Mouse (Mus musculus): ENCODE measurements at regions not wholly inside any gene's neighbourhood (a gene's known extent, or its start where the extent isn't known, plus 50 kb on each side); places are given as distances from the start of the nearest gene placed in this dataset.

DNA sequence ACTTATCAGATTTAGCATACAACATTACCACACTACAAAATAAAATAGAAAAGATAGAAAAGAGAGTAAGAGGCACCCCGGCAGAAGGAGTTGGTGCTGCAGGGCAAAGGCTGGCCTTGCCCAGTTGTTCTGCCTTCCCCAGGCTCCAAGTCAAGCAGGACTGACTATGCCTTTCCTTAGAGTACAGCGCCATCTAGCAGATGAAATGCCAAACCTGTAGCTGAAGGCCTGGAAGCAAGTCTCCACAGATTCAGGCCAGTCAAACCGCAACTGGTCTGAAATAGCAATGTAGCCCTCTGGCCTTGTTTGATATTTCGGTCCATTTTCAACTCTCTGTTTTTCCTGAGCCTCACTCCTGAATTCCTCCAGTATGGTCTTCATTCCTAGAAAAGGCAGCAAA lies 312.4 kb upstream of the Clint1 start:
- no peak overlapping the region for H3K27ac ChIP-seq (replicated peaks; ENCODE audit: low read depth, low read length)
- no peak overlapping the region for H3K4me3 ChIP-seq (replicated peaks; ENCODE audit: low read depth, low read length)
- no peaks in the 10 kb centered on the region for H3K27me3 ChIP-seq (ENCODE audit: control insufficient read depth, insufficient read depth, low read length)
- H3K4me2 ChIP-seq (ENCODE audit: low read length) = no peak overlapping the region
- H3K9ac ChIP-seq (replicated peaks; ENCODE audit: low read length) = no peak overlapping the region
- DNase-seq = peak; percentile 93
- 44% methylated on average over 4 of the region's 4 CpGs for WGBS
- H3K4me1 ChIP-seq (ENCODE audit: control insufficient read depth, insufficient read depth, low read length) = no peaks in the 10 kb centered on the region
- H3K9me3 ChIP-seq (ENCODE audit: control insufficient read depth, low read length) = no peaks in the 10 kb centered on the region
- no peaks in the 10 kb centered on the region for H3K36me3 ChIP-seq (ENCODE audit: control insufficient read depth, insufficient read depth, low read length)
- ATAC-seq (ENCODE audit: low FRiP score, low TSS enrichment) = peak; percentile 69; the same call in 1 of the 2 replicates

DNA sequence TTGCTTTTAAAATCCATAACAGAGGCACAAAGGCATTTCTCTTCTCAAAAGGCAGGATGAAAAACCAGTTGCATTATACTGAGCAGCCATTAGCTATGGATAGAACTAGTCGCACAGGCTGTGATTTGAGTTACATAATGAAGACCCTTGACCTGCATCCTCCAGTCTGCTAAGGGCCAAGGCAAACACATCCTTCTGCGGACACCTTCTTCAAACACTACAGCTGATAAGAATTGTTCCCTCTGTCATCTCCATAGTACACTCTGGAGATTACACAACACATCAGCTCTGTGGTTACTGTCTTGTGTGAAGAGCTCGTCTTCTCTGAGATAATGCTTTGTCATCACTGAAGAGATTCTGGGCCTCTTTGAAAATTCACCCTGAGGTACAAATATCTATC lies 307.3 kb upstream of the Clint1 start:
- H3K36me3 ChIP-seq (ENCODE audit: control insufficient read depth, insufficient read depth, low read length) = no peaks in the 10 kb centered on the region
- ATAC-seq (ENCODE audit: low FRiP score, low TSS enrichment) (no peak), DNase-seq (no peak)
- H3K9ac ChIP-seq (replicated peaks; ENCODE audit: low read length) = no peak overlapping the region
- H3K4me3 ChIP-seq (replicated peaks; ENCODE audit: low read depth, low read length) = no peak overlapping the region
- H3K4me2 ChIP-seq (ENCODE audit: low read length) = no peak overlapping the region
- H3K9me3 ChIP-seq (ENCODE audit: control insufficient read depth, low read length) = no peaks in the 10 kb centered on the region
- no peaks in the 10 kb centered on the region for H3K27me3 ChIP-seq (ENCODE audit: control insufficient read depth, insufficient read depth, low read length)
- H3K4me1 ChIP-seq (ENCODE audit: control insufficient read depth, insufficient read depth, low read length) = no peaks in the 10 kb centered on the region
- 87% methylated on average over 3 of the region's 3 CpGs for WGBS
- H3K27ac ChIP-seq (replicated peaks; ENCODE audit: low read depth, low read length) = no peak overlapping the region

DNA sequence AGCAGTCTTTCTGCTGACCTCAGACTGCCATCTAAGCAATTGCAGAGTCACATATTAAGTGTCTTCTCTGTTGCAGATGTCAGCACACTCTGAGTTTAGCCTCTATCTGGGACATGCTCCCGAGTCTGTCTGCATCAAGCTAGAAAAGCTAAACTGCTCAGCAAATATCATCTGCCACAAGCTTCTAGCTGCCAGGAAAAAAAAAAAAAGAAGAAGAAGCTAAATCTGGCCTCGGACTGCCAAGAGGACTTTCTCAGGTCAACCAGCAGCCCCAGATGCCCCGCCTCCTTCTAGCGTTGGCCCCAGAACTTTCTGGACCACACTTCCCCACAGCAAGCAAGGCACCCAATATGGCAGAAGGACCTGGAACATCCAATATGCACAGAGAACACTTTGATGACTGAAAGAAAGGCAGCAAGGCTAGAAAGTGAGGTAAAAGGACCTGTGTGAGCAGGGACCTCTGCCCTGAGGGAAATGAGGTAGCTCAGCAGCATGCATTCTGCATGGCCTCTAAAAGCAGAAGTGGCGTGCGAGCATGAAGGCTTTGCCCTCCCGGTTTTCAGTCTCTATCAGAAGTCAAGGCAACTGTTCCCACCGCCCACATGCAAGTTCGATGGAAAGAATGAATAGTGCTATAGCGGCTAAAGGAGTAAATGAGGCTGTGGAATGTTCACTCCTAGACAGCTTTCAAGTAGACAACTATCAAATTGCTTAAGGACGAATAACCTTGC lies 305.8 kb upstream of the Clint1 start:
- Histone ChIP-seq H3K4me1 (ENCODE audit: control insufficient read depth, insufficient read depth, low read length) (peaks cover 4% of the 10 kb centered on the region; the same call in 1 of the 2 replicates), H3K9me3 (ENCODE audit: control insufficient read depth, low read length) (no peaks in the 10 kb centered on the region), H3K9ac (replicated peaks; ENCODE audit: low read length) (no peak overlapping the region), H3K27me3 (ENCODE audit: control insufficient read depth, insufficient read depth, low read length) (no peaks in the 10 kb centered on the region), H3K36me3 (ENCODE audit: control insufficient read depth, insufficient read depth, low read length) (no peaks in the 10 kb centered on the region), H3K4me2 (ENCODE audit: low read length) (no peak overlapping the region), H3K27ac (replicated peaks; ENCODE audit: low read depth, low read length) (no peak overlapping the region), H3K4me3 (replicated peaks; ENCODE audit: low read depth, low read length) (no peak overlapping the region)
- 89% methylated on average over 11 of the region's 11 CpGs for WGBS
- ATAC-seq (ENCODE audit: low FRiP score, low TSS enrichment) (no peak), DNase-seq (no peak)

DNA sequence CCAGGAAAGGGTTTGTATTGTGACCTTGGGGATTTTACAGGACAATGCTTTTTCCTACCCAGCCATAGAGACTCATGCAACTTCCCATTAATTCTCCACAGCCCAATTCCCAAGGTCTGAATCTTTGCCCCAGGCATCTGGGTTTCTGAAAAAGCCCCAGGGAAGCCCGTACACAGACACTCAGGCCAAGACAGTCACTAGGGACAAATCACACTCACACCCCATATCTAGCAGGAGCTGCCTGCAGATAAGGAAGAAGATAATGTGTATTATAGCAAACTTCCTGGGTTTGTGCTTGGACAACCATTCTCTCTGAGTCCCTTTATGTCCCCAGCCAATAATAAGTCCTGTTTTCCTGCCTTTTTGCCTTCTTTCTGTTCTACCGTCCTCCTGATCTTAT lies 305.0 kb upstream of the Clint1 start:
- H3K27me3 ChIP-seq (ENCODE audit: control insufficient read depth, insufficient read depth, low read length) = no peaks in the 10 kb centered on the region
- peaks cover 4% of the 10 kb centered on the region; the same call in 1 of the 2 replicates for H3K4me1 ChIP-seq (ENCODE audit: control insufficient read depth, insufficient read depth, low read length)
- WGBS = 80% methylated on average over 2 of the region's 2 CpGs
- no peak overlapping the region for H3K9ac ChIP-seq (replicated peaks; ENCODE audit: low read length)
- no peak for DNase-seq
- no peak overlapping the region for H3K4me2 ChIP-seq (ENCODE audit: low read length)
- no peak for ATAC-seq (ENCODE audit: low FRiP score, low TSS enrichment)
- H3K27ac ChIP-seq (replicated peaks; ENCODE audit: low read depth, low read length) = no peak overlapping the region
- H3K9me3 ChIP-seq (ENCODE audit: control insufficient read depth, low read length) = no peaks in the 10 kb centered on the region
- H3K36me3 ChIP-seq (ENCODE audit: control insufficient read depth, insufficient read depth, low read length) = no peaks in the 10 kb centered on the region
- no peak overlapping the region for H3K4me3 ChIP-seq (replicated peaks; ENCODE audit: low read depth, low read length)

DNA sequence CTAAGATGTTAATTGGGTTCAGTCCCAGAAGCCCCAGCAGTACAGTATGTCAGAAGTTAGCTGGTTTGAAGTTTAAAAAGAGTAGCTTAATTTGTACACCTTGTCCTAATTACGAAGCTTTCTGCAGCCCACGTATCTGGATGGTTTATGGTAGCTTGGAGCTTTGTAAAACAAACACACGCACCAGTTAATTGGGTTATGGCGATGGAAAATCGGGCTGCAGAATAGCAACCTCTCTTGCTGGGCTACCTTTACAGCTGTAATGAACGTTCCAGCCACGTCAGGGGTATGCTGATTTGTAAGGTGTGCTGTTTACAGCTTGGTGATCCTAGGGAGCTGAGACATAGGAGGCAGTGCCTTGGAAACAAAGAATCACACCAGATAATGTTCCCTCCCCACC lies 301.5 kb upstream of the Clint1 start:
- Histone ChIP-seq H3K4me2 (ENCODE audit: low read length) (no peak overlapping the region), H3K27me3 (ENCODE audit: control insufficient read depth, insufficient read depth, low read length) (no peaks in the 10 kb centered on the region), H3K4me1 (ENCODE audit: control insufficient read depth, insufficient read depth, low read length) (peaks cover 4% of the 10 kb centered on the region; the same call in 1 of the 2 replicates), H3K4me3 (replicated peaks; ENCODE audit: low read depth, low read length) (no peak overlapping the region), H3K9ac (replicated peaks; ENCODE audit: low read length) (no peak overlapping the region), H3K27ac (replicated peaks; ENCODE audit: low read depth, low read length) (no peak overlapping the region), H3K36me3 (ENCODE audit: control insufficient read depth, insufficient read depth, low read length) (no peaks in the 10 kb centered on the region), H3K9me3 (ENCODE audit: control insufficient read depth, low read length) (no peaks in the 10 kb centered on the region)
- DNase-seq (no peak), ATAC-seq (ENCODE audit: low FRiP score, low TSS enrichment) (no peak)
- WGBS = 70% methylated on average over 7 of the region's 7 CpGs

DNA sequence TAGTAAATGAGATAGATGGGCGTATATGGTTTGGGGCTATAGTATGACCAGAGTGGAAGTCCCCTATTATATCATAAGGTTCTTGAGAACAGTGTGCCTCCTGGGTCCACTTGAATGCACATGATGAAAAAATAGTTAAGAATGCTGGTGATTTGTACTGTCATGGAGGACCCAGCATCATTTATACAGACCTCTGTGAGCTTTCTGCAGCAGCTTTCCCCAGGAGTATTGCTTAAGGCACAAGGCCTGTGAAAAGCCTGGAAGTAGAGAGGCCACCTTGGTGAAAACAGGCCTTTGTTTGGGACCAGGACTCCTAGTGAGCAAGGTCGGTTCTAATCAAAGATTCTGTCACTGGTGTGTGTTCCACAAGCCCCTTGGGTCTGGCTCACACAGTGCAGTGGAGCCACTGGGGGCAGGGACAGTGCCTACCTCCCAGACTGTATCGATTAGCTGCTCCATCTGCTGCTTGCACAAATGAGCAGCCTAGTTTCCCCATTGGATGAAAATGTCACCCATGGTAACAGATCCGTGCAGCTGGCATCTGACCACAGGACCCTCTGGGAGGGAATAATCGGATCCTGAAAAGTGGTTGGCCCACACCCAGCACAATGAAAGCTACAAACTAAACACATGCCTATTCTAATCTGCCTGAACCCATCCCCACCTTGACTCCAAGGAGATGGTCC lies 274.2 kb upstream of the Clint1 start:
- ATAC-seq (ENCODE audit: low FRiP score, low TSS enrichment) (peak; percentile 78), DNase-seq (peak; percentile 68)
- no peaks in the 10 kb centered on the region for H3K27me3 ChIP-seq (ENCODE audit: control insufficient read depth, insufficient read depth, low read length)
- H3K4me3 ChIP-seq (replicated peaks; ENCODE audit: low read depth, low read length) = no peak overlapping the region
- H3K36me3 ChIP-seq (ENCODE audit: control insufficient read depth, insufficient read depth, low read length) = no peaks in the 10 kb centered on the region
- WGBS = 19% methylated on average over 5 of the region's 5 CpGs
- no peak overlapping the region for H3K4me2 ChIP-seq (ENCODE audit: low read length)
- no peaks in the 10 kb centered on the region for H3K9me3 ChIP-seq (ENCODE audit: control insufficient read depth, low read length)
- peaks cover 4% of the 10 kb centered on the region; the same call in 1 of the 2 replicates for H3K4me1 ChIP-seq (ENCODE audit: control insufficient read depth, insufficient read depth, low read length)
- no peak overlapping the region for H3K9ac ChIP-seq (replicated peaks; ENCODE audit: low read length)
- peak overlapping the region; percentile 60; the same call in 1 of the 2 replicates for H3K27ac ChIP-seq (replicated peaks; ENCODE audit: low read depth, low read length)

DNA sequence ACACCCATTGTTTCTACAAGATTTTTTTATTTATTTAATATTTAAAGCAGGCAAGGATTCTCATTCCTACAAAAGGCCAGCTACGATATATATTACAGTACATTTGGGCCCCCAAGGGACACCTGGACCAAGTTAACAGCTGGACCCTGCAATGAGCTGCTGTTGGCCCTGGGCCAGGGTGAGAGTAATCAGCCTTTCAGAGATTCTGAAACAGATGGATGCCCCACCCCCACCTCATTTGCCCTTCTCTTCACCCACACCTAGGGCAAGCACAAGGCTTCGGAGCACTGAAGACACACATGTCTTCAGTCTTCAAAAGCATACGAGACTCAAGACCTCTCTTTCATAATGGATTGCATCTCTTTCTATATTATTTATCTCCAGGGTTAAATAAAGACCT lies 259.5 kb upstream of the Clint1 start:
- H3K4me1 ChIP-seq (ENCODE audit: control insufficient read depth, insufficient read depth, low read length) = no peaks in the 10 kb centered on the region
- no peak overlapping the region for H3K4me3 ChIP-seq (replicated peaks; ENCODE audit: low read depth, low read length)
- H3K27me3 ChIP-seq (ENCODE audit: control insufficient read depth, insufficient read depth, low read length) = no peaks in the 10 kb centered on the region
- H3K9ac ChIP-seq (replicated peaks; ENCODE audit: low read length) = no peak overlapping the region
- H3K27ac ChIP-seq (replicated peaks; ENCODE audit: low read depth, low read length) = no peak overlapping the region
- H3K36me3 ChIP-seq (ENCODE audit: control insufficient read depth, insufficient read depth, low read length) = no peaks in the 10 kb centered on the region
- H3K4me2 ChIP-seq (ENCODE audit: low read length) = no peak overlapping the region
- WGBS = 63% methylated on average over 3 of the region's 3 CpGs
- no peaks in the 10 kb centered on the region for H3K9me3 ChIP-seq (ENCODE audit: control insufficient read depth, low read length)
- DNase-seq (peak; percentile 46), ATAC-seq (ENCODE audit: low FRiP score, low TSS enrichment) (no peak; the same call in 1 of the 2 replicates)

DNA sequence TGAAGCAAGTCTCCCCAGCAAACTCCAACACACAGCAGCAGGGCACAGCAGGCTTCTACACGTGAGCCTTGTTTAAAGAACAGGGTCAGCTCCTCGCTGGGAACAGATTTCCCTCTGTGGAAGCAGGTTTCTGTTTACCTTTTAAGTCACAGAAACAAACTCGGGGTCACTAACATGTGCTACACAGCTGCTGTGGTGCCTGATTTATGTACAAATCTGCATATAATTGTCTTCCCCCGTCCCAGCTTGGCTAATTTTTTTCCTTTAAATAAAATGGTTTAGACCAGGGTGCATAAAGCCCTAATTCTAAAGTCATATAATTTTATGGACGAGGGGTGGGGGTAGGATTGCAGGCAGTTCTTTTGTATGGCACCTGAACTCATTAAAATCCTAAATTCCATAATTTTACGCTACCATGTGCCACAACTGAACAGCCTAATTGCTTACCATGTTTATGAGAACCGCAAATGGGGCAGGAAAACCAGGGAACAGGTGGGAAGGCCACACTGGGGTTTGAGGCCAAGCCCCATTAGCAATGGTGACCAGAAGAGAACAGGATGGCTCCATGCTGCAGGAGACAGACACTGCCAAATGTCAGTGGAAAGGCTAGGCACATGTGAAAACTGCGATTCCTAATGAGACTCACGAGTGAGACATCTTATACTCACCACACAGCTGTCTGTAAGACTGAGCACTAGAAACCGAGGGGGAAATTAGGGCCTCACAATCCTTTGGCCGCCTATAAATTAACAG lies 258.8 kb upstream of the Clint1 start:
- DNase-seq = peak; percentile 17
- Histone ChIP-seq H3K9me3 (ENCODE audit: control insufficient read depth, low read length) (no peaks in the 10 kb centered on the region), H3K4me2 (ENCODE audit: low read length) (no peak overlapping the region), H3K36me3 (ENCODE audit: control insufficient read depth, insufficient read depth, low read length) (no peaks in the 10 kb centered on the region), H3K27ac (replicated peaks; ENCODE audit: low read depth, low read length) (no peak overlapping the region), H3K4me3 (replicated peaks; ENCODE audit: low read depth, low read length) (no peak overlapping the region), H3K27me3 (ENCODE audit: control insufficient read depth, insufficient read depth, low read length) (no peaks in the 10 kb centered on the region), H3K9ac (replicated peaks; ENCODE audit: low read length) (no peak overlapping the region), H3K4me1 (ENCODE audit: control insufficient read depth, insufficient read depth, low read length) (no peaks in the 10 kb centered on the region)
- ATAC-seq (ENCODE audit: low FRiP score, low TSS enrichment) = no peak
- 57% methylated on average over 11 of the region's 11 CpGs for WGBS
